Mouse (Mus musculus) lung, postnatal 0 days (tissue): Measurements from ENCODE around the gene Nat8f5. TPM values are rescaled to one million over a fixed set of nuclear protein-coding genes. Genes with fewer than 3 reads are reported as not detected.
A peak's percentile ranks its signal among the peaks of the same experiment; 100 is the strongest.
"Not testable (repeated sequence)": the region's sequence is repeated elsewhere in the genome, so short reads cannot be mapped to it uniquely, and the experiment has no call there.

ENCODE experiments used
- ATAC-seq: fragments of 200-750 bp; cut with Nextera tagmentation; 2 replicates; pipeline ENCODE4 v1.8.0; 2017; ENCODE audit warnings: moderate library complexity
- DNase-seq: peaks from one replicate; pipeline ENCODE4 v3.0.0-alpha.2; 2016; ENCODE audit warnings: low spot score
- H3K27ac ChIP-seq: fragments of 300-500 bp; sonication (generic); 2 replicates; pipeline ENCODE4 v1.5.1; 2014; ENCODE audit warnings: antibody characterized with exemption, mild to moderate bottlenecking, low read length, mixed read lengths
- H3K27me3 ChIP-seq: fragments of 300-500 bp; sonication (generic); replicated peaks from 2 replicates; pipeline ENCODE4 v1.6.1; 2014; ENCODE audit warnings: low read length, mixed read lengths; ENCODE audit not compliant: insufficient read depth
- H3K36me3 ChIP-seq: fragments of 300-500 bp; sonication (generic); 2 replicates; pipeline ENCODE4 v1.6.1; 2014; ENCODE audit warnings: low read length, mixed read lengths; ENCODE audit not compliant: insufficient read depth
- H3K4me1 ChIP-seq: fragments of 300-500 bp; sonication (generic); 2 replicates; pipeline ENCODE4 v1.6.1; 2014; ENCODE audit warnings: antibody characterized with exemption, low read depth, low read length, mixed read lengths; ENCODE audit not compliant: insufficient read depth
- H3K4me2 ChIP-seq: fragments of 300-500 bp; sonication (generic); replicated peaks from 2 replicates; pipeline ENCODE4 v1.6.1; 2014; ENCODE audit warnings: low read depth, mild to moderate bottlenecking, low read length, moderate library complexity, mixed read lengths
- H3K4me3 ChIP-seq: fragments of 300-500 bp; sonication (generic); 2 replicates; pipeline ENCODE4 v1.5.1; 2014; ENCODE audit warnings: low read depth, low read length
- H3K9ac ChIP-seq: fragments of 300-500 bp; sonication (generic); replicated peaks from 2 replicates; pipeline ENCODE4 v1.6.1; 2014; ENCODE audit warnings: low read depth, mild to moderate bottlenecking
- H3K9me3 ChIP-seq: fragments of 300-500 bp; sonication (generic); 2 replicates; pipeline ENCODE4 v1.6.1; 2016; ENCODE audit warnings: low read length, mixed read lengths
- CTCF ChIP-seq: IDR thresholded peaks from 2 replicates; pipeline ENCODE4 v1.5.1; 2016; ENCODE audit warnings: antibody characterized with exemption, mild to moderate bottlenecking
- EP300 ChIP-seq: IDR thresholded peaks from 2 replicates; pipeline ENCODE4 v1.6.1; 2016; ENCODE audit warnings: antibody characterized with exemption, mild to moderate bottlenecking, control low read depth
- WGBS: fragments of 180-500 bp; shearing (Covaris S2); extraction: QIAGEN DNeasy Blood & Tissue Kit; methylation state at CpG from one replicate; pipeline ENCODE4 v1.1.7; 2014; 5-methylcytosine and 5-hydroxymethylcytosine counted together
- polyA plus RNA-seq: library from polyadenylated mRNA; unstranded; fragments of >200 nt; fragmentation: Nextera tagmentation; extraction: Ambion mirVana; gene quantifications from 2 replicates; pipeline ENCODE4 v1.2.1, GENCODE M21; 2015

Gene Nat8f5
- polyA plus RNA-seq, 1 experiment from 2014 or later, result not detected

DNA sequence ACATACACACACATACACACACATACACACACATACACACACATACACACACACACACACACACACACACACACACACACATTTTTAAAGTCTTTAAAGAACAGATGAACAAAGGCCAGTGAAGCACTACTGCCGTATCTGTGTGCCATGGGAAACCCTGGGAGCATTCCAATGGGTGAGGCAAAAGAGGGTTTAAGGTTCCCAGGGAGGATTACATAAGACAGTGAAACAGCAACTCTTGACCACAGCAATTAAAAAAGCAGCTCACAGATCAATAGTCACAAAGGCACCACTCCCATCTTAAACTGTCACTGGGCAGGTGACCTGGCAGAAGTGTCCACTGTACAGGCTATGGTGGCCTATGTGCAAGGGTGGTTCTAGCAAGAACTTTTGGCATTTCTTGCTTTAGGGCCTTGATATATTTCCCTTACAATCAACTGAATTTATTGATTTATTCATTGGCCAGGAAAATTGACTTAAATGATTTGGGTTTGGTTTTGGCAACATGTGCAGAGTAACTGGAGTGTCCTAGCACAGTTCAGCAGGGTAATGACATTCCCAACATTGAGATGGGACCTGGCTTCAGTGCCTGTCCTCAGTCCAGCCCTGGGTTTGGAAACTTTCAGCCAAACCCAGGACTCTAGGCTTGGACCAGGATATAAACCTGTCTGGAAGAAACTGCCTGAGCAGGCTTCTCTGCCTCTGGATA is 2.8 kb upstream of the Nat8f5 start:
- H3K4me2 ChIP-seq, result no peak overlapping the region
- no peaks in the 10 kb centered on the region for H3K4me1 ChIP-seq
- no peak overlapping the region for H3K27ac ChIP-seq
- H3K27me3 ChIP-seq, result no peaks in the 10 kb centered on the region
- DNase-seq (no peak), ATAC-seq (no peak)
- no peak overlapping the region for H3K9ac ChIP-seq
- no peaks in the 10 kb centered on the region for H3K36me3 ChIP-seq
- TF ChIP-seq EP300 (no peak), CTCF (no peak)
- H3K4me3 ChIP-seq, result no peak overlapping the region
- no peaks in the 10 kb centered on the region for H3K9me3 ChIP-seq
- WGBS, result 81% methylated on average over 1 of the region's 1 CpGs

DNA sequence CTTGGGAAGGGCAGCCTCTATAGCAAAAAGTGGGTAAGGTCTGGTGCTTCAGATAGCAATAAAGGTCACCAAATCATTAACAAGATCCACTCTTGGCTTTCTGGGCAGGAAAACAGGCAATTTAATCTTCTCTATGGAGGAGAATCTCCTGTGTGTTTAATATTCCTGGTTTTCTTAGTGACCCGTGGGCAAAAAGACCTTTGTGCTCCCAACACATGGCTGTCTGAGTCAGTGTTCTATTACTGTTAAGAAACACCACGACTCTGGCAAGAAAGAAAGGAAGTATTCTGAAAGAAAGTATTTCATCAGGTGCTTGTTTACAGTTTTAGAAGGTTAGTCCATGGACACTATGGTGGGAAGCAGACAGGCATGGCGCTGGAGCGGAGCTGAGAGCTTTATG is 1.5 kb upstream of the Nat8f5 start:
- WGBS, result 82% methylated on average over 4 of the region's 4 CpGs

DNA sequence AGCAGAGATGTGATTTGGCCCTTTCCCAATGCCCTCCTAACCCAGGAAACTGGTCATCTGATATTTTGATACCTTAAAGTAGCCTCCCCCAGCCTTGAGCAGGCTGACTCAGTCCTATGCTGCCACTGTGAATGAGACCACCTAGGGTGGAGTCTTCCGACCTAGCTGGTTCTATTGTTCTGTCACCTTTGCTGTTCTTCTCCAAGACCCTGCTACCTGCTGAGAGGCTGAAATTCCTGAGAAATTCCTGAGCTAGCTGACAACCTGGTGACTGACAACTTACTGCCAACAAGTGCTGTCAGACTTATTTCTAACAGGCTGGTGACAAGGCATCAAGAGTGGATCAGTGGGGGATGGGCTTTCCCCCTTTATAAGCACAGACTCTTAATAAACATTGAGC is 2.4 kb downstream of the Nat8f5 start:
- Histone ChIP-seq H3K27me3 (no peaks in the 10 kb centered on the region), H3K36me3 (no peaks in the 10 kb centered on the region), H3K4me1 (no peaks in the 10 kb centered on the region), H3K9ac (no peak overlapping the region), H3K9me3 (no peaks in the 10 kb centered on the region), H3K4me2 (no peak overlapping the region), H3K27ac (no peak overlapping the region), H3K4me3 (no peak overlapping the region)
- DNase-seq (no peak), ATAC-seq (no peak)
- TF ChIP-seq CTCF, result no peak
- no peak for TF ChIP-seq EP300
- WGBS, result 18% methylated on average over 1 of the region's 1 CpGs

More for the DNA sequence above, 1.5 kb upstream of the Nat8f5 start:
- Histone ChIP-seq H3K4me1 (no peaks in the 10 kb centered on the region), H3K9ac (no peak overlapping the region), H3K4me3 (no peak overlapping the region), H3K36me3 (no peaks in the 10 kb centered on the region), H3K9me3 (no peaks in the 10 kb centered on the region), H3K27me3 (no peaks in the 10 kb centered on the region), H3K27ac (no peak overlapping the region), H3K4me2 (no peak overlapping the region)
- ATAC-seq, result no peak
- TF ChIP-seq CTCF (no peak), EP300 (no peak)
- no peak for DNase-seq

DNA sequence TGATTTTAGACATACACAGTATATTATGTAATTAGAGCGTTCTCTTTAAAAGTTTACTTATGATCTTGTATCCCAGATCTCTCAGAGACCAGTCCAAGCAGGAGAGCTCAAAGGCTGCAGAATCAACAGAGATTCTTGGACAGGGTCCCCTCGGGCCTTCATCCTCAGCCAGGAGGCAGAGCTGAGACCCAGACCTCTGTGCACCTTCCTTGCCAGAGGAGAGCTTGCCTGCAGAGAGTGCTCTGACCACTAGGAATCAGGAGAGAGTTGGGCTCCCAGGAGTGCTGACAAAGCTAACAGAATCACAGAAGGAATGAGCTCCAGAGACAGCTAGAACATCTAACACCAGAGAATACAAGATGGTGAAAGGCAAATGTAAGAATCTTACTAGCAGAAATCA is 7.4 kb downstream of the Nat8f5 start:
- no peaks in the 10 kb centered on the region for H3K9me3 ChIP-seq
- no peaks in the 10 kb centered on the region for H3K4me1 ChIP-seq
- no peak for DNase-seq
- no peak overlapping the region for H3K9ac ChIP-seq
- TF ChIP-seq EP300 (no peak), CTCF (no peak)
- H3K4me2 ChIP-seq, result no peak overlapping the region
- no peak overlapping the region for H3K27ac ChIP-seq
- WGBS, result 80% methylated on average over 2 of the region's 2 CpGs
- no peak for ATAC-seq
- H3K27me3 ChIP-seq, result no peaks in the 10 kb centered on the region
- no peak overlapping the region for H3K4me3 ChIP-seq
- H3K36me3 ChIP-seq, result no peaks in the 10 kb centered on the region

DNA sequence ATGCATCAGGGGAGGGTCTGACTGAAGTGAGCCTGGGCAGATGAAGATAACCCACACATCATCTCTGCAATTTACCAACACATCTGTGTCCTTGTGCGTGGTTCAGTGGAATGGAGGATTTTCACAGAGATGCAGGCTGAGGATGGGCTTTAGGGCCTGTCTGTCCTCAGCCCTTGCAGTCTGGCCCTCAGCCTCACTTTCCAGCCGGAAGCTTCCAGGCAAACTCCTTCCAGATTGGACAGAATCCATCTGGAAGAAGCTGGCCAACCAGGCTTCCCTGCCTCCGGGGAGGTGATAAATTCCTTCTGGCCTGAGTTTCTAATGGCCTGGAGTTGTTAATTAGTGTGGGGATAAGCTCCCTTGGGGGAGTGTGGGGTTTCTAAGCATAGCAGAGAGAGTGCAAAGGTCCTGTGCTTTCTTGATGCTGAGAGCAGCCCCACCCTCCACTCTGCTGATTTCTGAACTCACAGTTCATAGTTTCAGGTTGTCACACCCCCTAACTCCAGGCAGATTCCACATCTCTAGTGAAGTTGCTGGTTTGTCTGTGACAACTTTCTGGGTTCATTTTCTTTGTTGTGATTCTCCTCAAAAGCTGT is 9.7 kb downstream of the Nat8f5 start:
- not testable (repeated sequence) for H3K4me3 ChIP-seq, H3K9ac ChIP-seq, ATAC-seq, H3K27me3 ChIP-seq, H3K4me2 ChIP-seq, H3K27ac ChIP-seq, H3K9me3 ChIP-seq, H3K36me3 ChIP-seq, H3K4me1 ChIP-seq, DNase-seq
- WGBS, result 57% methylated on average over 2 of the region's 3 CpGs

DNA sequence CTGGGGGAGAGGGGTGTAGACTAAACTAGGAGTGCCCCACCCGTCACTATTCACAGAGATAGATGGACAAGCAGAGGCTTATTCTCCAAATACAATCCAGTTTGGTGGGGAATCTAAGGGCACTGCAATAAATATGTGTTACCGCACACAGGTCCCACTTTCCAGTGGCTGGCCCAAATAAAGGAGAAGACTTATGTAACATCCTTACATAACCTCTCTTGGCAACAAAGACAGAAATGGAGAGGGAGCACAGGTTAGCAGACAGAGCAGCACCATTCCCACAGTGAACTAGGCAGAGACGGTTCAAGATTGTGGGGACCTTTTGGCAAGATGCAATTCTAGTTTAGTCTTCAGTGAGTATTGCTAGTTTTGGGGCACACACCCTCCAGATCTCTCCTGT is 10.3 kb downstream of the Nat8f5 start:
- DNase-seq, H3K9ac ChIP-seq, H3K27me3 ChIP-seq, H3K4me3 ChIP-seq, H3K27ac ChIP-seq, H3K4me1 ChIP-seq, H3K36me3 ChIP-seq, H3K9me3 ChIP-seq, H3K4me2 ChIP-seq, ATAC-seq: not testable (repeated sequence)
- 89% methylated on average over 2 of the region's 3 CpGs for WGBS

DNA sequence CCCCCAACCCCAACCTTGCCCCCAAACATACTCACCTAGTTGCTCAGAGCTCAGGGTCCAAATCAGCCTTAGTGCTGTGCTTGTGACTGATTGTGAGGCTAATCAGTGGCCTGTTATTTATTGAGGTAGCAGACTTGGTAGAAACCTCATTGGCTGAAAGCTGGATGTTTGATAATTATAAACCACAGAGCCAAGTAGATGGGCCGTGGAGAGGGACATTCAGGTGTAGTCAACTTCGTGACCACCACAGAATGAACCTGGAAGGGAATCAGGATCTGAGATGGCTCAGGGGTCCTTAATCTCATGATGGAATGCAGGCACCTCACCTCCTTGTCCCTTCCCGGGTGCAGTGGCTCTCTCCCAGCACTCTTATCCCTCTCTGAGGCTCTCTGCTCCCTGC is 11.0 kb downstream of the Nat8f5 start:
- WGBS, result 59% methylated on average over 2 of the region's 3 CpGs
- H3K4me3 ChIP-seq, H3K36me3 ChIP-seq, H3K9me3 ChIP-seq, H3K9ac ChIP-seq, H3K27ac ChIP-seq, H3K4me1 ChIP-seq, H3K4me2 ChIP-seq, H3K27me3 ChIP-seq, ATAC-seq, DNase-seq: not testable (repeated sequence)

DNA sequence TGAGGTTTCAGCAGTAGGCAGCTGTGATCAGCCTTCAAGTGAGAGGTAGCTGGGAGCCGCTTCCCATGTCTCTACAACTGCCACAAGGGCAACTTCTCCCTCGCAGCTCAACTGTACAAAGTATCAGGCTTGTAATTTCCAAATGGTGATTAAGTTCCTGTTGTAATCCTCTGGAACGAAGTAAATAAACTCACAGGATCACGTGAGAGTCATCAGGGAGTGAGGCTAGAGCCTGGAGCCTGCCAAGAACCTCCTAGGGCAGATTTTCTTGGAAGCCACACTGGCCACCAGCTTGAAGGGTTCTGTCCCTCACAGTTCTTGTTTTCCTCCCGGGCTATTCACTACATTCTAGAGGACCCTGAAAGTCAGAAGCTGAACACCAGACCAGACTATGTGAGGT is 17.6 kb downstream of the Nat8f5 start:
- H3K4me2 ChIP-seq, result not testable (repeated sequence)
- 44% methylated on average over 5 of the region's 5 CpGs for WGBS

More for the DNA sequence above, 17.6 kb downstream of the Nat8f5 start:
- H3K4me1 ChIP-seq, H3K36me3 ChIP-seq, H3K4me3 ChIP-seq, H3K27ac ChIP-seq, H3K27me3 ChIP-seq, H3K9me3 ChIP-seq, DNase-seq, H3K9ac ChIP-seq: not testable (repeated sequence)
- peak; percentile 32; the same call in 1 of the 2 replicates for ATAC-seq
